Mouse (Mus musculus): ENCODE results near the gene Pkdcc.

The Pkdcc gene

GRCm38 (mm10) chr17:83213228-83213915 is 1.7 kb upstream of the Pkdcc start:
- no peak for DNase-seq

DNA sequence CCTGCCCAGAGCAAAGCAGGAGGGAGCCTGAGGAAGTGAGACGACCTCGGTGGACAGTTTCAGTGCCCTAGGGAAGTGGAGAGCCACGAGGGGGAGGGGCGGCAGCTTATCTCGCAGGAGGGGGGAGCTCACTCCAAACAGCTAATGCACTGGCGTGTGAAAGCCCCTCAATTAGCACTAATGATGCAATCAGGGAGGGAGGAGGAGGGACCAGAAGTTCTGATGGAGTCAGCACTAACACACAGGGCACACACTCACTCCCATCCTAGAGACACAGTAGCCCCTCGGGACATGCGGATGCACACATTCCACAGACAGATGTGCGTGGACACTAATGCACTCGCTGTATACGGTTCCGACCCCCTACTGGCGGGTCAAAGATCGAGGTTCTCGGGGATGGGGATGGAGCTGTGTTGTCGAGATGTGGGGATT is 915 bp upstream of the Pkdcc start:
- DNase-seq: peak; percentile 64 to 65

GRCm38 (mm10) chr17:83215529-83216244 is 595 bp downstream of the Pkdcc start:
- no peak for DNase-seq

DNA sequence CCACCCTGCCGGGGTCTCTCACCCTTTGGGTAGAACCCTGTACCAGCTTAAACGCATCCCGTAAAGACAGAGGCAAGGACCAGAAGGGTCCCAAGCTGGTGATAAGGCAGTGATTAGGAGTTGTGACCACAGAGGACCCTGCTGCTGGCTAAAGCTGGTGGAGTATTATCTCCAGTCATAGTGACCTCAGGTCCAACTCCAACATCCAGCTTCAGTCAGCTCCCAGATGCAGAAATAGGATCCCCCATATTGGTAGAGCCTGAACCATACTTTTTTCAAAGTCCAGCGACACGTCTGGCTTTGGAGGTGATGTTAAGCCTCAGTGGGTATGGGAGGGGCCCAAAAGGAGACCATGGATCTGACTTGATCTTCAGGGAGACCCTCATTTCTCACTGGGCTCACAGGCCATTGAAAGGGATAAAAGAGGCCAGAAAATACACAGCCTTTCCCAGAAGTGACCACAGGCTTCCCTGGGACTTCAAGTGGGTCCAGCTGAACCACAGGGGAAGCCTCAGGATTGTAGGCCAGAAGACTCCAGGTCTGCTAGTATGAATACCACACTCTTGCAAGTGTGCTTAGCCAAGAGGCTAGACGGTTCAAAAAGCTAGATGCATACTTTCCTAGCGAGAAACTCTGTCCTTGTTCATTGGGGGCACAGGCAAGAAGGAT is 1.3 kb downstream of the Pkdcc start:
- no peak for DNase-seq

- no peak for DNase-seq
Observed at GRCm38 (mm10) chr17:83218189-83218588, 3.1 kb downstream of the Pkdcc start.

DNA sequence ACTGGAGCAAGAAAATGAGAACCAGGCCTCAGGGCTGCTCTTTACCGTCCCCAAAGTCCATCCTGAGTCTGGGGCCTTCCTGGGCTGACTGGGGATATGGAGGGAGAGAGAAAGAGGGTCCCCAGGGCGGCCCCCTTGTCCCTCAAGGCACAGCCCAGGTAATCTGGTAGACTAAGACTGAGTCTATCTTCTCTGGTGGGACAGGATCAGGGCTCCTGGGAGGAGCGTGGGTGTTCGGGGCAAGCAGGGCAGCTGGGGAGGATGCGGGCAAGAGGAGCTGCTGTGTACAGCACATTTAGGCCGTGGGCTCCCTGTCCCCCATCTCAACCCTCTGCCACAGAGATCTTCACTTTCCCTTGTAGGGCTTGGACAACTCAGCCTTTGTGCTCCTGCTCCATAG is 3.6 kb downstream of the Pkdcc start:
- no peak for DNase-seq

DNA sequence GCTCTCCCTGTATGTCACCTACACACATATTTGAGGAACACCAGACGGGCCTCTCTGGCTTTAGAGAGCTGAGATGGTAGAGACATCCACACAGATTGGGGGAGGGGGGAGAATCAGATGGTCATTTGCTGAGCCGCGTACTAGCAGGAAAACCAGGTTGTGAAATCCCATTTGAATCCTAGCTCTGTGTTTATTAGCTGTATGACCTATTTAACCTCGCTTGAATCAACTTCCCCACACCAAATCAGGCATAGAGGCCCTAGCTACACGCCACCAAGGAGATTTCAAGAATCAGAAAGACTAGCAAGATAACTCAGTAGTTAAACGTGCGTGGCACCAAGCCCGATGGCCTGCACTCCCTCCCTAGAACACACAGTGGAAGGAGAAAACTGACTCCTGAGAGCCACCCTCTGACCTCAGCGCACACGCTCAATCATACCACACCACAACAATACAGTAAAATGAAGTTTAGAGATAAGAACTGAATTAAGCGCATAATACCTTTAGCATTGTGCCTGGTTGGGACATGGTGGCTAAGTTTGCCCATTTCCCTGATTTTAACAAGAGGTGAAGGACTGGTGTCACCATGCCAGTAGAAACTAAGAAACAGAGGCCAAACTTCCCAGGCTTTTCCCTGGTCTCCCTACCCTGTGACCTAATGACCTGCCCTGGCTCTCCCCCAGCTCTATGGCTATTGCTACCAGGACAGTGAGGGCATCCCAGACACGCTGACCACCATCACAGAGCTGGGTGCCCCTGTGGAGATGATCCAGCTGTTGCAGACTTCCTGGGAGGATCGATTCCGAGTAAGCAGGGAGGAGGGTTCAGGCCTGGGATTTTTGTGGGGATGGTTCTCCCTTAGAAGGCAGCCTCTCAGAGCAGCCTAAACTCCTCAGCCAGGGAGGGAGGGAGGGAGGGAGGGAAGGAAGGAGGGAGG is 4.5 kb downstream of the Pkdcc start:
- DNase-seq: no peak

GRCm38 (mm10) chr17:83220954-83221538 is 6.0 kb downstream of the Pkdcc start:
- no peak for DNase-seq

DNA sequence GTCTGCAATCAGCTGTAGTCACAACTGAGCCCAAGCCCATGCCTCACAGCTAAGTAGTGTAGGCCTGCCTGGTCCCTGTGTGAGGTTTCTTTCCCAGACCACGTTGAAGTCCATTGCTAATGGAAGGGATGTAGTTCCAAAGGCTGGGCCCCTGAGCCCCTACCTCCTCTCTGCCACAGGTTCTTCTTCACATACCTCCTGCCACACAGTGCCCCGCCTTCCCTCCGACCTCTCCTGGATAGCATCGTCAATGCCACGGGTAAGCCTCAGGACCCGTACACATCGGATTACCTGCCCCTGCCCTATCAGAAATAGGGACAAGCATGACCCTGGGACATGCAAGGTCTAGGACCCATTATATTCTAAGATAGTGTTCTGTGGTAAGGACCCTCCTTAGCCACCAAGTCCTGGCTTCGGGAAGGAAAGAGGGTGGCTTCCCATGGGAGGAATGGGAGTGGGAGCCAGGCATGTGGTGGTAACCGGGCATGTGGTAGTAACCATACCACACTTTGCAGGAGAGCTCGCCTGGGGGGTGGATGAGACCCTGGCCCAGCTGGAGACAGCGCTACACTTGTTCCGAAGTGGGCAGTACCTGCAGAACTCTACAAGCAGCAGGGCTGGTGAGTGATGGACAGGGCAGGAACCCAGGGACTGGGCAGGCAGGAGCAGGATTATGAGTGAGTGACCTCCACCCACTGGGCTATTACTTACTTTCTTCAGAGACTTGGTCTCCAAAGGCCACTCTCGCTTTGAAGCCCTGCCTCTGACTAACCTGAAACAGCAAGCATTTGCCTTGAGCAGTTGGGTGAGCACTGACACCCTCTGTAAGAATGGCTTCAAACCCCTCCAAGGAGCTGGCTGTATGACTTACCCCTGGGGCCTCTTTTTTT is 6.8 kb downstream of the Pkdcc start:
- no peak for DNase-seq

GRCm38 (mm10) chr17:83222705-83223104 is 7.6 kb downstream of the Pkdcc start:
- no peak for DNase-seq

DNA sequence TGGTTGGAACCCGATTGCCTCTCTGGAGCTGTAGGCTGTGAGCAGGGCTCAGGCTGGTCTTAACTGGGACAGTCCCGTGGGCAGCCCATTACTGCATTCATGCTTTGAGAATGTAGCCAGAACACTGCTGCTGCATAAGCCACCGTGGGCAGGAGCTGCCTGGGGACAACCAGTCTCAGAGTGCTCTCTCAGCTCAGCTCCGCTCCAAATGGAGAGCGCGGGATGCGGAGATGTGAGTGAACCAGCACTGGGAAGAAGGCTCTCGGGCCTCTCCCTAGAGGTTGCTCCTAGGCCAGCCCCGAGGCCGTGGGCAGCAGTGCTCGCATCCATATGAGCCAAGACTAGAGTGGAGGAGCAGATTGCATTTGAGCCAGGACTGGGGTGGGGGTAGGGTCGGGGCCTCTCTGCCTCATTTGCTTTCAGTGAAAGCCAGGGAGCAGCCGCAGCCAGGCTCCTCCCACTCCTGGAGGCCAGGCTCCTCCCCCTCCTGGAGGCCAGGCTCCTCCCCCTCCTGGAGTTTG is 9.4 kb downstream of the Pkdcc start:
- DNase-seq: no peak

DNA sequence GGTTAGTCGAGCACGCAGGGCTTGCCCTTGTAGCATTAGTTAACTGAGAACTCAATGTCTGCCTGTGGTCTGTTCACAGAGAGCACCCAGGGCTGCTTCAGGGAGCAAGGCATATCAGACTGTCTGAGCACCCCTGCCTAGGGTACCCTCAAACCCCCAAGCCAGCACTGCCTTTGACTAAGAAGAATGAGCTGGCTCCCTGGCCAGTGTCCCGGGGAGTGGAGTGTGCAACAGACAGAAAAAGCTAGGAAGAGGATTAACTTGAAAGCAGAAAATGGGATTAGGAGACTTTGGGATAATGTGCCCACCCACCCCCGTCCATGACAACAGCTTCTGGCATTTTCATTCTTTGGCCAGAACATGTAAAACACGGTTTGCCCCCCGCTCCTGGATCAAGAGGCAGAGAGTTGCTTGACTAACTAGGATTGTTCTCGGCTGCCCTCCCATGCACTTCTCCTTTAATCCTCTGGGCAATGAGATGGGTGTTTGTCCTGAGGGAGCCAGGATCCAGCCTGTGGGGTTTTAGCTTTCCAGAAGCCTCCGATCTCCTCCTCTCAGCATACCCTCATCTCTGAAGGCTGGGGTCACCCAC is 11.4 kb downstream of the Pkdcc start:
- DNase-seq: no peak

- DNase-seq: peak; percentile 31 to 61
Observed at GRCm38 (mm10) chr17:83231357-83231756, 16.3 kb downstream of the Pkdcc start.

GRCm38 (mm10) chr17:83235227-83235626 is 20.1 kb downstream of the Pkdcc start:
- DNase-seq: no peak

GRCm38 (mm10) chr17:83236202-83236601 is 21.1 kb downstream of the Pkdcc start:
- no peak for DNase-seq

DNA sequence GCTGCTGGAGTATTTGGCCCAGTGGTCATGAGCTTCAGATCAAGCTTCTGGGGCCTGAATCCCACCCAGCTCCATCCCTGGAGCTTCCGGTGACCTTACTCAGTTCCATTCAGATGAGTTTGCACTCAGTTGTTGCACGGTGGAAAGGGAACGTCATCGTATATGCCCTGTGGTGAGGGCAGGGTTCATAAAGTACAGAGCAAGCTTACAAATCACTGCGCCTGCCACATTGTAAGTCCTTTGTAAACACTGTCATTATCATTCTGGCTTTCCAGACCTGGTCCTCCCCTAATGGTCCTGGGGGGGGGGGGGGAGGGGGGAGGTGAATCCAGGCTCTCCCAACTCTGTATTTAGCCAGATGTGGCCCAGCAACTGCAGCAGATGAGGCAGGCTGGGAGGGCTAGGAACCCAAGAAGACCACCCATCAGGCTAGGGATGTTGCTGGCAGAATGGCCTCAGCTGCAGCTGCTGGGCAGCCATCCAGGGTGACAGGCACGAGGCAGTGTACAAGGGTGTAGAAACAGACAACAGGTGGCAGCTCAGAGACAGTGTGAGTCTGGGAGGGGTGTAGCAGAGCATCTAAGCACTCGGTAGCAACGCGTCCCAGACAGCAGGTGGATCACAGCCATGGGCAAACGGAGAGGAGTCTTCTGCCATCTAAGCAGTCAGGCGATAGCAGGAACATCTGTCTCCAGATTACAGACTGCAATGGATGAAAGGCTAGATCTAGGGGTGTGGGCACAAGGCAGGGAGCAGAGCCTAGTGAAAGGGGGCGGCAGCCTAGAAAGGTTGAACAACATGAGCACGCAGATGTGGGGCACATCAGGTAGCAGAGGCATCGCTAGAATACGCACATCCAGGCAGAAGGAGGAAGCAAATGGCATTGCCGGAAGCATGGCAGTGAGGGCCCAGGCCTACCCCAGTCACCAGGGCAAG is 23.3 kb downstream of the Pkdcc start:
- DNase-seq: no peak

DNA sequence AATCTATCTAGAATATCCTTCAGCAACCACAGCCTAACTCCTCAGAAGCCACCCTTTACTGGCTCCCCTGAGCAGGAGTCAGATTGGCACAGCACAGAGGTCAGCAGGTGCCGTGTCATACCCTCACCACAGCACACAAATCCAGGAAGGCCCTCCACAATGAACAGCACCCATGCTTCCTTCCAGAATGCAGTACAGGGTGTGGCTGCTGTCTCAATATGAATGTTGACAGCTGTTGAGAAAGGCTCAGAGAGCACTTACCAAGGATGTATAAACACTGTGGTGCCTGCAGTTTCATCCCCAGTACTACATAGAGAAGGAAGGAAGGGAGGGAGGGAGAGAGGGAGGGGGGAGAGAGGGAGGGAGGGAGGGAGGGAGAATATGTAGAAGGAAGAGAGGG is 29.4 kb downstream of the Pkdcc start:
- peak in 1 of 2 experiments; percentile 29 for DNase-seq

DNA sequence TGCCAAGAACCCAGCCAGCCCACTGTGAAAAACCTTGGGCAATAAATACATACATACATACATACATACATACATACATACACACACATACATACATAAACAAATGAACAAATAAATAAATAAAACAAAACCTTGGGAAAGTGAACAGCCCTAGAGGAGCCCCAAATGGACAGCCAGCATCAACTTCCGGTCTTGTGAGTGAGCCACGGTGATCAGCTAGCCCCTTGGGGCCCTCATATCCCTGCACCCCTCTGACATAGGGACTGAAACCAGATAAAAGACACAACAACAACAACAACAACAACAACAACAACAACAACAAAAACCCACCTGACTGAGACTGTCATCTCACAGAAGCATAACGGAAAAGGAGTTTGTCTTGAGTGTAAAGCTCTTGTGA is 30.4 kb downstream of the Pkdcc start:
- no peak for DNase-seq

DNA sequence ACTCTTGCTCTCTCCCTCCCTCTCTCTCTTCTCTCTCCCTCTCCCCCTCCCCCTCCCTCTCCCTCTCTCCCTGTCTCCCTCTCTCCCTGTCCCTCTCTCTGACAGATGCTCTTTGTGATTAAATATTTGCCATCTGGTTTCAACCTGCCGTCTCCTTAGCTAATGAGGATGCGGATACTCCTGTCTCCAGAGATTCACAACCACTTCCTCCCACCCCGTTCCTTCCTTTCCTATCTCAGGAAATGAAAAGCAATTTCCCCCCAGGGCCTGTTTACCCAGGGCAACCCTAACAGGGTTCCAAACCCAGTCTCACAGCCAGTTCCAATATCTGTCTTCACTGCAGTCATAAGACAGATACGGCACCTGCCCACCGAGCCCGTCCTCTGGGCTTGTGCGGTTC is 31.0 kb downstream of the Pkdcc start:
- no peak for DNase-seq

DNA sequence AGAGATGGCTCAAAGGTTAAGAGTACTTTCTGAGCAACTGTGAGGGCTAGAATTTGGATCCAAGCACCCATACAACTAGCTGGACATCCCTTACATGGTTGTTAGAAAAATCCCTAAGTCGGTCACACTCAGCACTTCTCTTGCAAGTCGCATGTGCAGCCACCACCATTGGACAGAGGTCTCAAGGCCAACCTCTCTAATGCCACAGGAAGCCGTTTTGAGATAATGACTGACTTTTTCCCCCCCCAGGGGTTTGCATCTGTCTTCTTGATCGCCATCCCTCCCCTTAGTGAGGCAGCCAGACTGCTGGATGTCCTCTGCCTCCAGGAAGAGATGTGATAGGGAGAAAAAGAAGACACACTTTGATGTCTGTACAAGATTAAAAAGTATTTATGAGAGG is 32.1 kb downstream of the Pkdcc start:
- DNase-seq: no peak

All from lung, adult 18-20 months (tissue).